Mouse (Mus musculus): Measurements from ENCODE around the gene Il12rb1. TPM values are rescaled to one million over a fixed set of nuclear protein-coding genes. Genes with fewer than 3 reads are reported as not detected.

Gene Il12rb1
- polyA plus RNA-seq, 1 experiment from 2014 or later = 0.16 TPM

DNA sequence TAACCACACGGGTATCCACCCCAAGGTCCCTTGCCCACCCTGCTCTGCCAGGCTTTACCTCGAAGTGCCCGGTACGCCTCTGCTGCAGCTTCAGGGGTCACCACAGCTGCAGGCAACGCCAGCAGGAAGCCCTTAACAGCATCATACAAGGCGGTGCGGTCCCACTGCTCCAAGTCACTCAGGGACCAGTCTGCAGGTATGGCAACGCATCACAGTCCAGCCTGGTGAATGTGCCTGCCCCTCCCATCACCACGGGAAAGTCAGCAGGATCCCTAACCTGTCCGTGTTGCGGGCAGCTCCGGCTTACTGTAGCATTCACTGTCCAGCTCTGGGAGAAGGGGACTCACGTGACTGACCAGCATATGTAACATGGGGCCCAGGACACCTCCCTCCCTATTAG lies 36.2 kb upstream of the Il12rb1 start:
- Histone ChIP-seq H3K4me2 (replicated peaks; ENCODE audit: low read depth, low read length) (no peak overlapping the region), H3K4me1 (ENCODE audit: insufficient read depth, low read depth, low read length) (peaks cover 10% of the 10 kb centered on the region; the same call in 1 of the 2 replicates), H3K27ac (ENCODE audit: low read length) (no peak overlapping the region), H3K36me3 (ENCODE audit: insufficient read depth, low read length) (peaks cover 6% of the 10 kb centered on the region; the same call in 1 of the 2 replicates), H3K4me3 (ENCODE audit: low read depth, low read length) (no peak overlapping the region), H3K9ac (replicated peaks; ENCODE audit: low read depth) (no peak overlapping the region), H3K9me3 (ENCODE audit: low read length) (no peaks in the 10 kb centered on the region), H3K27me3 (replicated peaks; ENCODE audit: insufficient read depth, low read length) (no peaks in the 10 kb centered on the region)
- no peak for ATAC-seq
- no peak for DNase-seq (ENCODE audit: low spot score)
- no peak for TF ChIP-seq EP300 (IDR thresholded peaks at IDR 0.05)
- no peak for TF ChIP-seq CTCF (IDR thresholded peaks at IDR 0.05)
- 95% methylated on average over 13 of the region's 13 CpGs for WGBS

DNA sequence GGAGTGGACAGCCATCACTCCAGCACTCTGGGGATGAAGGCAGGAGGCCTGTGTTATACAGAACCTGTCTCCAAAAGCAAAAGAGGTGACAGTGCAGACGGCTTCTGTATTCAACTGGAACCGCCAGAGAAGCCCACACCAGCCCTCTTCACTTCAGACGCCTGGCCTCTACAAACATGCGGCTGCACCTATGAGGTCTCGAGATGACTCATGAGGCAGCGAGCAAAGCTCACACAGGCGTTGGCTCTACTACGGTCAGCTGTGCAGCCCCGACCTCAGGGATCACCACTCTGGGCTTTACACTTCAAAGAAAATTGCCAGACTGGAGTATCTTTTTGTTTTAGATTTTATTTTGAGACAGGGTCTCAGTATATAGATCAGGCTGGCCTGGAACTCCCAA lies 35.4 kb upstream of the Il12rb1 start:
- Histone ChIP-seq H3K4me1 (ENCODE audit: insufficient read depth, low read depth, low read length) (peaks cover 10% of the 10 kb centered on the region; the same call in 1 of the 2 replicates), H3K4me2 (replicated peaks; ENCODE audit: low read depth, low read length) (no peak overlapping the region), H3K9me3 (ENCODE audit: low read length) (no peaks in the 10 kb centered on the region), H3K36me3 (ENCODE audit: insufficient read depth, low read length) (peaks cover 6% of the 10 kb centered on the region; the same call in 1 of the 2 replicates), H3K9ac (replicated peaks; ENCODE audit: low read depth) (no peak overlapping the region), H3K27ac (ENCODE audit: low read length) (0 out of 2 replicates have a peak overlapping the region, but pooled peaks have one; percentile 21), H3K27me3 (replicated peaks; ENCODE audit: insufficient read depth, low read length) (no peaks in the 10 kb centered on the region), H3K4me3 (ENCODE audit: low read depth, low read length) (no peak overlapping the region)
- ATAC-seq = no peak
- peak; percentile 54 for DNase-seq (ENCODE audit: low spot score)
- TF ChIP-seq CTCF (IDR thresholded peaks at IDR 0.05) (no peak), EP300 (IDR thresholded peaks at IDR 0.05) (no peak)
- WGBS = 60% methylated on average over 9 of the region's 9 CpGs

DNA sequence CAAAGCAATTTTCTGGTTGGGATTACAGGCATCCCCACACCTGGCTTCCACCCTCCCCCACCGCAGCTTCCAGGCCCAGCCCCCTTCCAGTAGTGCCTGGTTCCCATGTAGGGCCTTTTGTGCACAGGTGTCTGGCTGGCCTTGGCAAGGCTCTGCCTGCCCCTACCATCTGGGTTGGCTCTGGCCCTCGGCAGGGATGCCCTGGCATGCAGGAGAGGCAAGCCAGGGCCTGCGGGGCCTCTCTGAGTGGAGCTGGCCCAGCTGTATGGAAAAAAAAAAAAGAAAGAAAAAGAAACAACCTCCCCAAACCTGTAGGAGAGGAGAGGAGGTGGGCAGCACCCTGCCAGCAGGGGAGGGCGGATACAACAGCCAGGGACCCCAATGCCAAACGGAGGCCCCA lies 34.8 kb upstream of the Il12rb1 start:
- TF ChIP-seq EP300 (IDR thresholded peaks at IDR 0.05) (no peak), CTCF (IDR thresholded peaks at IDR 0.05) (no peak)
- Histone ChIP-seq H3K4me1 (ENCODE audit: insufficient read depth, low read depth, low read length) (peaks cover 10% of the 10 kb centered on the region; the same call in 1 of the 2 replicates), H3K4me3 (ENCODE audit: low read depth, low read length) (no peak overlapping the region), H3K36me3 (ENCODE audit: insufficient read depth, low read length) (peaks cover 6% of the 10 kb centered on the region; the same call in 1 of the 2 replicates), H3K27ac (ENCODE audit: low read length) (0 out of 2 replicates have a peak overlapping the region, but pooled peaks have one; percentile 54), H3K9ac (replicated peaks; ENCODE audit: low read depth) (no peak overlapping the region), H3K9me3 (ENCODE audit: low read length) (no peaks in the 10 kb centered on the region), H3K27me3 (replicated peaks; ENCODE audit: insufficient read depth, low read length) (no peaks in the 10 kb centered on the region), H3K4me2 (replicated peaks; ENCODE audit: low read depth, low read length) (no peak overlapping the region)
- DNase-seq (ENCODE audit: low spot score) (no peak), ATAC-seq (no peak)
- WGBS = 72% methylated on average over 5 of the region's 5 CpGs

DNA sequence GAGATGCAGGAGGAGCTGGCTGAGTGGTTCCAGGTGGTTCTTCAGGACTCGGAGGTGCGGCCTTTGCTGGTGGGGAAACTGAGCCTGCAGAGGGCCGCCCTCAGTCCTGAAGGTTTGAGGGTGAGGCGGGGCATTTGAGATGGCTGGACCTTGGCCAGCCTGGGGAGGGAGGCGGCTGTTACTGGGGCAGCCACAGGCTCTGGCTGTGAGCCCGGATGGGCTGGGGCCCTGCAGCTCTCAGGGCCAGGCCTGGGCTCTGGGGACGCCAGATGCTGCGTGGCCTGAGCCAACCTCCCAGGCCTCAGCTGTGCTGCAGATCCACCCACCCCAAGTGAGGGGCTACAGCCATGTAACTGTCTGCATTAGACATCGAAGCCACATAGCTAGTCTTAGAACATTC lies 34.4 kb upstream of the Il12rb1 start:
- DNase-seq (ENCODE audit: low spot score) (peak; percentile 81), ATAC-seq (no peak)
- peak overlapping the region; percentile 54 for H3K27ac ChIP-seq (ENCODE audit: low read length)
- H3K4me2 ChIP-seq (replicated peaks; ENCODE audit: low read depth, low read length) = no peak overlapping the region
- no peaks in the 10 kb centered on the region for H3K9me3 ChIP-seq (ENCODE audit: low read length)
- peaks cover 10% of the 10 kb centered on the region; the same call in 1 of the 2 replicates for H3K4me1 ChIP-seq (ENCODE audit: insufficient read depth, low read depth, low read length)
- peak overlapping the region; percentile 95; the same call in 1 of the 2 replicates for H3K9ac ChIP-seq (replicated peaks; ENCODE audit: low read depth)
- no peak overlapping the region for H3K4me3 ChIP-seq (ENCODE audit: low read depth, low read length)
- TF ChIP-seq EP300 (IDR thresholded peaks at IDR 0.05) (no peak), CTCF (IDR thresholded peaks at IDR 0.05) (no peak)
- WGBS = 24% methylated on average over 9 of the region's 9 CpGs
- peaks cover 3% of the 10 kb centered on the region; the same call in 1 of the 2 replicates for H3K36me3 ChIP-seq (ENCODE audit: insufficient read depth, low read length)
- H3K27me3 ChIP-seq (replicated peaks; ENCODE audit: insufficient read depth, low read length) = no peaks in the 10 kb centered on the region

DNA sequence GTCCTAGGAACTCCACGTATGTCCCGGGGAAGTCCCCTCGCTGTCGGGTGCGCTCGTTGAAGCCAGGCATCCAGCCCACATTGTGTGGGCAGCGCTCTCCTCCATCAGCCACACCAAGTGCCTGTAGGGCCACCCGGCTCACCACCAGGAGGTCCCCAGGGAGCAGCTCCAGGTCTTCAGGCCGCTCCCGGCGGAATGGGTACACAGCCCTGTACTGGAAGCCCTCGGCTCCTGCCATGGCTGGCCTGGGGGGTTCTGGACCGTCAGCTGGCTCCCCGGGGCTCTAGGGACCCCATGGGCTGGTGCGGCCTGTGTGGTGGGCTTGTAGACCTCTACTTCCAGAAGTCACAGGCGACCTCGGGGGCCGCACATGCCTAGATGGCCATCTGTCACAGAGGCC lies 33.5 kb upstream of the Il12rb1 start:
- Histone ChIP-seq H3K4me3 (ENCODE audit: low read depth, low read length) (no peak overlapping the region), H3K27me3 (replicated peaks; ENCODE audit: insufficient read depth, low read length) (no peaks in the 10 kb centered on the region), H3K4me2 (replicated peaks; ENCODE audit: low read depth, low read length) (no peak overlapping the region), H3K9ac (replicated peaks; ENCODE audit: low read depth) (peak overlapping the region; percentile 95; the same call in 1 of the 2 replicates), H3K4me1 (ENCODE audit: insufficient read depth, low read depth, low read length) (peaks cover 10% of the 10 kb centered on the region; the same call in 1 of the 2 replicates), H3K36me3 (ENCODE audit: insufficient read depth, low read length) (peaks cover 6% of the 10 kb centered on the region; the same call in 1 of the 2 replicates), H3K27ac (ENCODE audit: low read length) (no peak overlapping the region), H3K9me3 (ENCODE audit: low read length) (no peaks in the 10 kb centered on the region)
- DNase-seq (ENCODE audit: low spot score) (no peak), ATAC-seq (no peak)
- TF ChIP-seq CTCF (IDR thresholded peaks at IDR 0.05) (no peak), EP300 (IDR thresholded peaks at IDR 0.05) (no peak)
- WGBS = 91% methylated on average over 18 of the region's 18 CpGs

DNA sequence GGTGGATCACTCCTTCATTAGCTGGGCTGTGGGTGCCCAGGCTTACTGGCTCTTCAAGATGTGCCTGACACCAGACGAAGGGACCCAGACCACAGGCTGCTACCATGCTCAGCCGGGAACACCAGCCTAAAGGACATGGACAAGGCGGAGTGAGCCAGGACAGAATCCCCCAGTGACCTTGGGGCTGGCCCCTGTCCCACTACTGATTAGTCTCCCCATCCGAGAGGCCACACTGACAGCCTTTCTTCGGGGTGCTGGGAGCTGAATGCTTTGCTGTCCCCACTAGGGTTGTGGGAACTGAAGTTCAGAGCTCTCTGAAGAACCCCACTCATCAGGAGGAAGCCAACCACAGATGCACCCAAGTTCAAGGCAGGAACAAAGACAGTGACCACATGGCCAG lies 33.0 kb upstream of the Il12rb1 start:
- no peak overlapping the region for H3K27ac ChIP-seq (ENCODE audit: low read length)
- TF ChIP-seq EP300 (IDR thresholded peaks at IDR 0.05) = no peak
- DNase-seq (ENCODE audit: low spot score) = no peak
- peak overlapping the region; percentile 100; the same call in 1 of the 2 replicates for H3K4me2 ChIP-seq (replicated peaks; ENCODE audit: low read depth, low read length)
- H3K27me3 ChIP-seq (replicated peaks; ENCODE audit: insufficient read depth, low read length) = no peaks in the 10 kb centered on the region
- peaks cover 8% of the 10 kb centered on the region; the same call in 1 of the 2 replicates for H3K36me3 ChIP-seq (ENCODE audit: insufficient read depth, low read length)
- no peak overlapping the region for H3K4me3 ChIP-seq (ENCODE audit: low read depth, low read length)
- H3K4me1 ChIP-seq (ENCODE audit: insufficient read depth, low read depth, low read length) = peaks cover 10% of the 10 kb centered on the region; the same call in 1 of the 2 replicates
- H3K9ac ChIP-seq (replicated peaks; ENCODE audit: low read depth) = peak overlapping the region; percentile 95
- WGBS = 82% methylated on average over 5 of the region's 5 CpGs
- ATAC-seq = no peak
- H3K9me3 ChIP-seq (ENCODE audit: low read length) = no peaks in the 10 kb centered on the region

Measured in lung, postnatal 0 days (tissue).